Mouse (Mus musculus): ENCODE measurements around the gene Pigw. TPM values are rescaled to one million over a fixed set of nuclear protein-coding genes. Genes with fewer than 3 reads are reported as not detected.
"Not testable (repeated sequence)": the region's sequence is repeated elsewhere in the genome, so short reads cannot be mapped to it uniquely, and the experiment has no call there.

The Pigw gene
- polyA plus RNA-seq, 1 experiment from 2014 or later = 12.2 TPM

- ATAC-seq (no peak), DNase-seq (ENCODE audit: low read depth, low spot score) (no peak)
- POLR2A ChIA-PET = interaction anchor here (0.8 to 3.5 kb wide), 4 partner anchors 11 to 36 kb away, joined by 3 to 25 read pairs (median 4); partner anchors contain the start of genes Ggnbp2 and Znhit3
- in situ Hi-C loops (cut with MboI; ENCODE audit: low pct_unique_long_range_greater_than_20kb) = no loop called here
- CTCF ChIA-PET = interaction anchor here (1.0 to 1.2 kb wide), 3 partner anchors 9 to 26 kb away, joined by 3 to 8 read pairs (median 3); no protein-coding TSS in a partner anchor
- H3K27me3 ChIP-seq = no peaks in the 10 kb centered on the region
- no peak for TF ChIP-seq CTCF (IDR thresholded peaks at IDR 0.05)
Observed at GRCm38 (mm10) chr11:84880971-84881370, 886 bp upstream of the Pigw start.

DNA sequence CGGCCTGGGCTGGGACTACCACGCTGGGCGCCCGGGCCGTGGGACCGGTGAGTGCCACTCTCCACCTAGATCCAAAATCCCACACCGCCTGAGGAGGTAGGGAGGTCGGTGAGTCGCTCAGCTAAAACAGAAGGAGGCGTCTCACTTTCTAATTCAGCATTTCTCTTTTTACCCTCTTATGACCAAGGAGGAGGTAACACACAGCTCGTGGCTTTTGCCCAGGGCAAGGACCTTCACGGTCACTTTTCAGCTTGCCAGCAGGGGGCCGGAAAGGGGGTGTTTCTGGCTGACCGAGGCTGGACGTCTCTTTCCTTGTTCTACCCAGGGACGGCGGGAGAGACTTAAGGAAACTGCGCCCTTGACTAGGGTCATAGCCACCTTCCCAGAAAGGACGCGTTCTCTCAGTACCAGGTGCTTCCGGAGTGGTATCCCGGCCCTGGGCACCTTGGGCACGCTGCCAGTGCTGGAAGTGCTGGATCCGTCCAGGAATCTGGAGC lies 428 bp upstream of the Pigw start:
- no peak for DNase-seq (ENCODE audit: low read depth, low spot score)
- TF ChIP-seq CTCF (IDR thresholded peaks at IDR 0.05) = peak; percentile 65
- H3K27me3 ChIP-seq = no peaks in the 10 kb centered on the region
- in situ Hi-C loops (cut with MboI; ENCODE audit: low pct_unique_long_range_greater_than_20kb) = no loop called here
- peak; percentile 60 for ATAC-seq
- ChIA-PET POLR2A (interaction anchor here (0.5 to 3.5 kb wide), 5 partner anchors 10 to 36 kb away, joined by 3 to 25 read pairs (median 3); partner anchors contain the start of genes Ggnbp2 and Znhit3), CTCF (interaction anchor here (1.0 to 1.2 kb wide), 3 partner anchors 8 to 27 kb away, joined by 3 to 8 read pairs (median 3); no protein-coding TSS in a partner anchor)

GRCm38 (mm10) chr11:84879007-84879771 lies 896 bp downstream of the Pigw start:
- no peak for TF ChIP-seq CTCF (IDR thresholded peaks at IDR 0.05)
- ChIA-PET CTCF (no interaction called here), POLR2A (interaction anchor here (3.5 kb wide), 1 partner anchor 9 kb away, joined by 25 read pairs; the partner anchor contains the start of gene Ggnbp2)
- no peak for ATAC-seq
- H3K27me3 ChIP-seq = no peaks in the 10 kb centered on the region
- DNase-seq (ENCODE audit: low read depth, low spot score) = no peak
- in situ Hi-C loops (cut with MboI; ENCODE audit: low pct_unique_long_range_greater_than_20kb) = no loop called here

- ATAC-seq; POLR2A ChIA-PET; in situ Hi-C loops (cut with MboI; ENCODE audit: low pct_unique_long_range_greater_than_20kb); DNase-seq (ENCODE audit: low read depth, low spot score); CTCF ChIA-PET; H3K27me3 ChIP-seq: not testable (repeated sequence)
Observed at GRCm38 (mm10) chr11:84876020-84876419, 4.1 kb downstream of the Pigw start.

DNA sequence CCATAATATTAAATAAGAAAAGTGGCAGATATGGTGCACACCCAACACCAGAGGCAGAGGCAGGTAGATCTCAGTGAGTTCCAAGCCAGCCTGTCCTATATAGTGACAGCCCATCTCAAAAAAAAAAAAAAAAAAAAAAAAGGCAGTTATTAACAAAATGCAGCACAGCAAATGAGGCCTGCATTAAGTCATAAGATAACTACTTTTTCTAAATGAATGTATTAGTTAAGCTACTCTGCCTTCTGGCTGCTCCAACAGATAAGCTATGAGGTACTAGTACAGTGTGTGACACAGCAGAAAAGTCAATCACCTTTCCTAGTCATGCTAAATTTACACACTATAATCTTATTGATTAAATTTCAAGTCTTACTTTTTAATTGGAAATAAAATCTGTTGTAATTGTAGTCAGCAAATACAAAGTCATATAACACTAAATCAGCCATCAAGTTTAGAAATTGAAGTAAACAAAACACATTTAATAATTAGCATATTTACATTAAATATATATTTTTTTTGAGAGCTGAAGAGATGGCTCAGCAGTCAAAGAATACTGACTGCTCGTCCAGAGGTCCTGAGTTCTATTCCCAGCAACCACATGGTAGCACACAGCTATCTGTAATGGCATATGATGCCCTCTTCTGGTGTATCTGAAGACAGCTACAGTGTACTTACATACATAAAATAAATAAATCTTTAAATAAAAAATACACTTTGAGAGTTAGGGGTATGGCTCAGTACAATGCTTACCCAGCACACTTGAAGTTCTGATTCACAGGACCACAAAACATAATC lies 6.8 kb downstream of the Pigw start:
- no peak for TF ChIP-seq CTCF (IDR thresholded peaks at IDR 0.05)
- H3K27me3 ChIP-seq = no peaks in the 10 kb centered on the region
- DNase-seq (ENCODE audit: low read depth, low spot score) (no peak), ATAC-seq (no peak)
- in situ Hi-C loops (cut with MboI; ENCODE audit: low pct_unique_long_range_greater_than_20kb) = no loop called here
- ChIA-PET CTCF (interaction anchor here (1.4 kb wide), 1 partner anchor 8 kb away, joined by 8 read pairs; no protein-coding TSS in a partner anchor), POLR2A (interaction anchor here (0.6 to 0.7 kb wide), 3 partner anchors 11 to 549 kb away, joined by 3 to 5 read pairs (median 3); no protein-coding TSS in a partner anchor)

- ATAC-seq (no peak), DNase-seq (ENCODE audit: low read depth, low spot score) (no peak)
- CTCF ChIA-PET = interaction anchor here (0.9 to 1.4 kb wide), 2 partner anchors 9 to 58 kb away, joined by 3 to 8 read pairs; no protein-coding TSS in a partner anchor
- POLR2A ChIA-PET = interaction anchor here (0.6 to 4.0 kb wide), 6 partner anchors 9 to 108 kb away, joined by 3 to 25 read pairs (median 4); partner anchors contain the start of genes Mrm1, Myo19 and Pigw
- H3K27me3 ChIP-seq = no peaks in the 10 kb centered on the region
- no peak for TF ChIP-seq CTCF (IDR thresholded peaks at IDR 0.05)
- in situ Hi-C loops (cut with MboI; ENCODE audit: low pct_unique_long_range_greater_than_20kb) = no loop called here
Observed at GRCm38 (mm10) chr11:84871548-84872069, 8.5 kb downstream of the Pigw start.

GRCm38 (mm10) chr11:84871046-84871445 lies 9.0 kb downstream of the Pigw start:
- no peak for DNase-seq (ENCODE audit: low read depth, low spot score)
- in situ Hi-C loops (cut with MboI; ENCODE audit: low pct_unique_long_range_greater_than_20kb) = no loop called here
- ChIA-PET CTCF (no interaction called here), POLR2A (interaction anchor here (0.6 to 4.0 kb wide), 6 partner anchors 9 to 107 kb away, joined by 3 to 25 read pairs (median 6); partner anchors contain the start of genes Mrm1, Myo19 and Pigw)
- no peak for TF ChIP-seq CTCF (IDR thresholded peaks at IDR 0.05)
- no peaks in the 10 kb centered on the region for H3K27me3 ChIP-seq
- peak; percentile 11 for ATAC-seq

DNA sequence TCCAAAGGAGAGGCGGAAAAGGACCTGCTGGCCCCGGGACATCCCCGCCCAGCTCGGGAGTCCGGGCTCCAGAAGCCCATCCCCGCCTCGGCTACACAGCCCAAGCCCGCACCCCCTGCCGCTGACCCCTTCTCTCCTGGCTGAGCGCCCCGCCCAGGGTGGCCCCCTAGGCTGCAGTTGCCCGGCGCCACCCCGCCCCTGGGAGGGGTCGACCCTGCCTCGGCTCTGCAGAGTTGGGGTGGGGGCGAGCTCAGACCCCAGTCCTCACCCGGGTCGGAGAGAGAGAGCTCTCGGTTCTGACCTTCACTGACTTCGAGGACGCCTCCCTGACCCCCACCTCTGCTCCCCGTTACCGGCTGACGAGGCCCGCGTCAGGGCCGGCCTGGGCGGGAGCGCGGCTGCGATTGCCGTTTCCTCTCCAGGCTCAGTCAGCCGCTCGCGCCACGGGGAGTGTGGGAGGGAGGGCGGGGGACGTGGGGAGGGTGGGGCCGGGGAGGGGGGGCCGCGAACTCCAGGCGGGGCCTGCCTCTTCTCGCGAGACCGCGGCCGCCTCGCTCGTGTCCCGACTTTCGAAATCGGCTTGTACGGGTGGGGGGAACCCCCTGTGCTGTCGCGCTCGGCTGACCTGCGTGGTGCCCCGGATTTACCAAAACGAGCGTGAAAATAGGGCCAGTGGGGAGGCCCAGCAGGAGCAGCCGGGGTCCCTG lies 9.6 kb downstream of the Pigw start, which contains the start of gene Ggnbp2:
Gene Ggnbp2 (minus strand): TSS at position 481 of the 707 bp plus-strand sequence.
- CTCF ChIA-PET = no interaction called here
- ATAC-seq = peak; percentile 78
- no peaks in the 10 kb centered on the region for H3K27me3 ChIP-seq
- no peak for TF ChIP-seq CTCF (IDR thresholded peaks at IDR 0.05)
- in situ Hi-C loops (cut with MboI; ENCODE audit: low pct_unique_long_range_greater_than_20kb) = no loop called here
- DNase-seq (ENCODE audit: low read depth, low spot score) = peak; percentile 51
- POLR2A ChIA-PET = interaction anchor here (1.8 to 4.0 kb wide), 3 partner anchors 10 to 52 kb away, joined by 5 to 25 read pairs (median 6); partner anchors contain the start of genes Mrm1, Myo19 and Pigw

DNA sequence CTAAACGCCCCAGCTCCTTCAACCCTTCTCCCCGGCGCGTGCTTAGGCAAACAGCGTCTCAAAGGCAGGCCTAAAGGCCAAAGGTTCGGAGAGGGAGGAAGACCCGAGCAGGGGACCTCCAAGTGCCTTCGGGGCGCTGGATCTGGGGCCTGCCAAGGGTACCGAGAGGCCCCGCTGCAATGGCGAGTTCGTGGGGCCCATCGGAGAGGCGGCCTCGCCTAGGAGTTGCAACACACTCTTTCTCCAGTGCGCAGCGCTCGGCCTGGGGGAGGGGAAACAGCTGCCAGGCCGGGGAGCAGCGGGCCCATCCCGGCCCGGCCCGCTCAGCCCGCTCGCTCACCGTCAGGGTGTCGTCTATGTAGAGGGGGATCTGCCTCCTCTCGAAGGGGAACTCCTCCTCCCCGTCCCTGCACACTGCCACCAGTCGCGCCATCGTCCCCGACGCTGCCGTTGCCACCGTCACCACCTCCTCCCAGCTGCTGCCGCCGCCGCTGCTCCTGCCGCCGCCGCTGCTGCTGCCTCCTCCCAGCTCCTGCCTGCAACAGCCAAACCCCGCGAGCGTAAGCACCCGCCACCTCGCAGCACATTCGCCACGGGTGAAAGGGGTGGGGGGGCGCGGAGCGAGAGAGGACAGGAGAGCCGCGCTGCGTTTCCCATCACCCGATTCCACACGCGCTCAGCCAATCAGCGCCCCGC lies 10.4 kb downstream of the Pigw start:
- DNase-seq (ENCODE audit: low read depth, low spot score) (peak; percentile 63), ATAC-seq (peak; percentile 74)
- POLR2A ChIA-PET = interaction anchor here (1.8 to 4.0 kb wide), 3 partner anchors 10 to 51 kb away, joined by 5 to 25 read pairs (median 6); partner anchors contain the start of genes Mrm1, Myo19 and Pigw
- no peaks in the 10 kb centered on the region for H3K27me3 ChIP-seq
- CTCF ChIA-PET = no interaction called here
- in situ Hi-C loops (cut with MboI; ENCODE audit: low pct_unique_long_range_greater_than_20kb) = no loop called here
- TF ChIP-seq CTCF (IDR thresholded peaks at IDR 0.05) = no peak

All from Patski (cell line).